Mouse (Mus musculus): ENCODE data around the gene Xrcc1. TPM values are rescaled to one million over a fixed set of nuclear protein-coding genes. Genes with fewer than 3 reads are reported as not detected.

The Xrcc1 gene
- polyA plus RNA-seq, 1 experiment = 22.5 TPM

DNA sequence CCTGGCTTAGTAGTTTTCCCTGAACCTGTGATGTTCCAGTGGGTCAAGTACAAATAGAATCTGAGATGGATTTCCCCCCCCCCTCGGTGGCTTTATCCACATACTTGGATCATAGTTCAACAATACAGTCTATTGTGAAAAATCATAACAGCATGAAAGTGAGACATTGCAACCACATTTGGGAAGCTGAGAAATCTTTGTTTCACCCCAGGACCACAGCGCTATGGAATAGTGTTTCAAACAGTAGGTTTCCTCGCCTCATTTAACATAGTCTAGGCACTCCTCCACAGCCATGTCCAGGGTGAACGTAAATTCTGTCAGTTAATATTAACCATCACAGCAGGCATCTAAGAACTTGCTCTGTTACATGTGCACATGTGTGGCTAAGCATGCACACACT lies 9.0 kb upstream of the Xrcc1 start:
- Histone ChIP-seq H3K4me3 (ENCODE audit: insufficient read depth, low read depth, low read length) (no peak overlapping the region), H3K4me1 (ENCODE audit: control insufficient read depth, insufficient read depth, insufficient read length, low read length) (no peaks in the 10 kb centered on the region), H3K27ac (replicated peaks; ENCODE audit: low read depth, low read length) (no peak overlapping the region)

GRCm38 (mm10) chr7:24537591-24537990 lies 8.5 kb upstream of the Xrcc1 start:
- no peaks in the 10 kb centered on the region for H3K4me1 ChIP-seq (ENCODE audit: control insufficient read depth, insufficient read depth, insufficient read length, low read length)
- no peak overlapping the region for H3K27ac ChIP-seq (replicated peaks; ENCODE audit: low read depth, low read length)
- no peak overlapping the region for H3K4me3 ChIP-seq (ENCODE audit: insufficient read depth, low read depth, low read length)

DNA sequence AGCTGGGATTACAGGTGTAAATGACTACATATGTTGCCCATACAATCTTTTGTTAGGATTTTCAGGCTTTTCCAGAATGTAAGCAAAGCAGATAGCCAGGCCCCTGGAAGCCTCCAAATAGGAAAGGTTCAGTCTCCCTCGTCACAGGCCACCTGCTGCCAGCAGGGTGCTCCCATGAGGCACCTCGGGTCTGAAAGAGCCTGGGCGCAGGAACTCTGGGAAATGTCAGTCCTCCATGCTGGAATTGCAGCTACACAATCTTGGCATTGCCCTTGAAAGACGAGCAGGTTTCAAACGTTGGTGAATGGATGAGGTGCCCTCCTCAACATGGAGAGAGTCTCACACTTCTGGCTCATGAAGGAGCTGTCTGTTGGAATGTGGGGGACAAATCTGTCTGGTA lies 7.9 kb upstream of the Xrcc1 start:
- H3K4me3 ChIP-seq (ENCODE audit: insufficient read depth, low read depth, low read length) = peak overlapping the region; percentile 25; the same call in 1 of the 2 replicates
- H3K27ac ChIP-seq (replicated peaks; ENCODE audit: low read depth, low read length) = no peak overlapping the region
- H3K4me1 ChIP-seq (ENCODE audit: control insufficient read depth, insufficient read depth, insufficient read length, low read length) = no peaks in the 10 kb centered on the region

DNA sequence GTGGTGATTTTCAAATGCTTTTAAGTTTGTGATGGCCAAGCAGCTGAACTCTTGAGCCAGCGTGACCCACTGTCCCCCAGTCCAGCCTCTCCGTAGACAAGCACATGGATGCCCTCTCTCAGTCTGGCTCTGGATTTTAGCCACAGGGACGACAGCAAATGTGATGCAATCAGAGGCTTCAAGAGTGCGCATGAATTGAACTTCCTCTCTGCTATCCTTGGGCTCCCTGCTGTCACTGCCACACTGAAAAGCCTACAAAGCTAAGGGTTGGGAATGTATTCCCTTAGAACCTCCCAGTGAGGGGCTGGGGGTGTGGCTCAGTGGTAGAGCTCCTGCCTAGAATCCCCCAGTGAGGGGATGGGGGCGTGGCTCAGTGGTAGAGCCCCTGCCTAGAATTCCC lies 7.4 kb upstream of the Xrcc1 start:
- Histone ChIP-seq H3K4me1 (ENCODE audit: control insufficient read depth, insufficient read depth, insufficient read length, low read length) (no peaks in the 10 kb centered on the region), H3K4me3 (ENCODE audit: insufficient read depth, low read depth, low read length) (no peak overlapping the region), H3K27ac (replicated peaks; ENCODE audit: low read depth, low read length) (no peak overlapping the region)

DNA sequence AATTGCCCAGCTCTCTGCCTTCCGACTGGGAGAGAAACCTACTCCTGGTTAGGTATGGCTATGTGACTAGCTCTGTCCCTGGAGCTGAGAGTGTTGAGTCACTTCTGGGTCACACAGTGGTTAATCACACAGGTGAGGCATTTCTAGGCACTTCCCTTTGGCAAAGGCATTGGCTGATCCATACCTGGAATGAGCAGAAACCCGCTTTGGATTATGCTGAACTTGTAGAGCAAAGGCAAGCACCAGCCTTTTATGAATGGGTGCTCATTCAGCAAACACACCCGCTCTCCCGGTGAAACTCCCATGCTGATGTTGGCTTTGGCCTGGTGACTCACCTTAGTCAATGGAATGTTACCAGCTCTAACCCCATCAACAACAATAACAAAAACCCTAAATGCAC lies 6.4 kb upstream of the Xrcc1 start:
- Histone ChIP-seq H3K27ac (replicated peaks; ENCODE audit: low read depth, low read length) (no peak overlapping the region), H3K4me1 (ENCODE audit: control insufficient read depth, insufficient read depth, insufficient read length, low read length) (no peaks in the 10 kb centered on the region), H3K4me3 (ENCODE audit: insufficient read depth, low read depth, low read length) (no peak overlapping the region)

DNA sequence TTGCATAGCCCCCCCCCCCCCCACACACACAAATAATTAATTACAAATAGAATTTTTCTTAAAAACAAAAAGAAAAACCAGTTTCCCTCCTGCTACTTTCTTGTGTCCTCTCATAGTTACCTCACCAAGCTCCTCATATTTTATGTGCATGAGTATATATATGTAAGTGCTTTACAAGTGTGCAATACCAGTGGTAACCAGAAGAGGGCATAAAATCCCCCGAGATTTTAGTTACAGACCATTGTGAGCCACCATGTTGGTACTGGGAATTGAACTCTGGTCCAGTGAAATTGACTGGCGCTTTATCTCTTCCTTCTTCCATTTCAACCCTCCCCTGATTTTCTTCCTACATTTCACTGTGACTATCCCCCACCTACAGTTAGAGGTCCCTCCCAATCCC lies 1.6 kb upstream of the Xrcc1 start:
- H3K4me1 ChIP-seq (ENCODE audit: control insufficient read depth, insufficient read depth, insufficient read length, low read length) = no peaks in the 10 kb centered on the region; the same call in 1 of the 2 replicates
- H3K27ac ChIP-seq (replicated peaks; ENCODE audit: low read depth, low read length) = no peak overlapping the region
- no peak overlapping the region for H3K4me3 ChIP-seq (ENCODE audit: insufficient read depth, low read depth, low read length)

DNA sequence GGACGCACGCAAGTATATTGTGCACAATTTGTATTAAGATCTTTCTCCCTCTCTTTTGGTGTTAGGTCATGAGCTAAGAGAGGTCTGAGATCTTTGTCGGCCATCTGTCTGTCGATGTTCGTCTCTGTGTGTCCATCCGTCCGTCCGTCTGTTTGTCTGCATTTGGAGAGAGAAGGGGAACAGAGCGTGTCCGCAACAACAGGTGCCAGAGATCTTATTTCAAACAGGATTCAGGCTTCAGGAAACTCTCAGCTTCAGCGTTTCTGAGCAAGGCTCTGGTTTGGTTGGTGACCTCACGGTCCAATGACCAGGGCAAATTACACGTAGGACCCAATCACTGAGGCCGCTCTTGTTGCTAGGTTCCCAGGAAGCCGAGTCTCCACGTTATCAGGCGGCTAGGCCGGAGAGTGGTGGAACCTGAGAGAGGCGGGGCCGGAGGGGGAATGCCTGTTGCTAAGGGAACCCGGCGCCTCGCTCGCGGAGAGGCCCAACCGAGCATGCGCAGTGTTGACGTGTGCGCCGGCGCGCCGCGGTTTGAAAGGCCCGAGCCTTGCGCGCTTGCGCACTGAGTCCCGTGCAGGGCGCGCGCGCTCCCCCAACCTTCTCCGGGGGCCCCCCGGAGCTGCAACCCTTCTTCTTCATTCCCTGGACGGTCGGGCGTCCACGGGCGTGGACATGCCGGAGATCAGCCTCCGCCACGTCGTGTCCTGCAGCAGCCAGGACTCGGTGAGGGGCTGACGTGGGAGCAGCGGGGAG lies 723 bp downstream of the Xrcc1 start:
- Histone ChIP-seq H3K4me1 (ENCODE audit: control insufficient read depth, insufficient read depth, insufficient read length, low read length) (no peaks in the 10 kb centered on the region; the same call in 1 of the 2 replicates), H3K27ac (replicated peaks; ENCODE audit: low read depth, low read length) (peak overlapping the region; percentile 64), H3K4me3 (ENCODE audit: insufficient read depth, low read depth, low read length) (peak overlapping the region; percentile 81)

- Histone ChIP-seq H3K4me3 (ENCODE audit: insufficient read depth, low read depth, low read length) (peak overlapping the region; percentile 81), H3K27ac (replicated peaks; ENCODE audit: low read depth, low read length) (no peak overlapping the region), H3K4me1 (ENCODE audit: control insufficient read depth, insufficient read depth, insufficient read length, low read length) (peaks cover 3% of the 10 kb centered on the region; the same call in 1 of the 2 replicates)
These were observed 1.5 kb downstream of the Xrcc1 start for GRCm38 (mm10) chr7:24547534-24548036.

GRCm38 (mm10) chr7:24551985-24552759 lies 6.1 kb downstream of the Xrcc1 start:
- Histone ChIP-seq H3K4me1 (ENCODE audit: control insufficient read depth, insufficient read depth, insufficient read length, low read length) (peaks cover 3% of the 10 kb centered on the region; the same call in 1 of the 2 replicates), H3K4me3 (ENCODE audit: insufficient read depth, low read depth, low read length) (no peak overlapping the region), H3K27ac (replicated peaks; ENCODE audit: low read depth, low read length) (no peak overlapping the region)

GRCm38 (mm10) chr7:24555786-24556185 lies 9.7 kb downstream of the Xrcc1 start:
- Histone ChIP-seq H3K4me1 (ENCODE audit: control insufficient read depth, insufficient read depth, insufficient read length, low read length) (peaks cover 3% of the 10 kb centered on the region; the same call in 1 of the 2 replicates), H3K27ac (replicated peaks; ENCODE audit: low read depth, low read length) (no peak overlapping the region), H3K4me3 (ENCODE audit: insufficient read depth, low read depth, low read length) (no peak overlapping the region)

DNA sequence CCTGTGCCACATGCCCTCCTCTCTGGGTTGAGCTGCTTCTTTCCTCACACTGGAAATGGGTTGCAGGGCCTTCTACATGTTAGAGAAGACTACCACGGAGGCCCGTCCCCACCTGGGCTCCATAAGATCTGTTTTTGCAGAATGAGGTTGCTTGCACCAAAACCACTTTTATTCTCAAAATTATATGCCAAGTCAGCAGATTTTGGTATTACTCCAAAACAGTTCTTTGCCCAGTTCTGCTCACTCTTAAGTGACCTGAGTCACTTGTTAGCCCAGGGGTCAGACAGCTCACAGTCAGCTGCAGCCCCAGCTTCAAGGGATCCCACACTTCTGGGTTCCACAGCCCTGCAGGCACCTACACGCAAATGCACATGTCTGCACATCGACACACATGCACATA lies 15.4 kb downstream of the Xrcc1 start:
- Histone ChIP-seq H3K27ac (replicated peaks; ENCODE audit: low read depth, low read length) (no peak overlapping the region), H3K4me1 (ENCODE audit: control insufficient read depth, insufficient read depth, insufficient read length, low read length) (no peaks in the 10 kb centered on the region), H3K4me3 (ENCODE audit: insufficient read depth, low read depth, low read length) (no peak overlapping the region)

GRCm38 (mm10) chr7:24563191-24563836 lies 17.2 kb downstream of the Xrcc1 start:
- Histone ChIP-seq H3K4me3 (ENCODE audit: insufficient read depth, low read depth, low read length) (no peak overlapping the region), H3K27ac (replicated peaks; ENCODE audit: low read depth, low read length) (no peak overlapping the region), H3K4me1 (ENCODE audit: control insufficient read depth, insufficient read depth, insufficient read length, low read length) (no peaks in the 10 kb centered on the region)

GRCm38 (mm10) chr7:24563837-24564206 lies 17.7 kb downstream of the Xrcc1 start:
- H3K4me1 ChIP-seq (ENCODE audit: control insufficient read depth, insufficient read depth, insufficient read length, low read length) = no peaks in the 10 kb centered on the region
- H3K4me3 ChIP-seq (ENCODE audit: insufficient read depth, low read depth, low read length) = no peak overlapping the region
- no peak overlapping the region for H3K27ac ChIP-seq (replicated peaks; ENCODE audit: low read depth, low read length)

DNA sequence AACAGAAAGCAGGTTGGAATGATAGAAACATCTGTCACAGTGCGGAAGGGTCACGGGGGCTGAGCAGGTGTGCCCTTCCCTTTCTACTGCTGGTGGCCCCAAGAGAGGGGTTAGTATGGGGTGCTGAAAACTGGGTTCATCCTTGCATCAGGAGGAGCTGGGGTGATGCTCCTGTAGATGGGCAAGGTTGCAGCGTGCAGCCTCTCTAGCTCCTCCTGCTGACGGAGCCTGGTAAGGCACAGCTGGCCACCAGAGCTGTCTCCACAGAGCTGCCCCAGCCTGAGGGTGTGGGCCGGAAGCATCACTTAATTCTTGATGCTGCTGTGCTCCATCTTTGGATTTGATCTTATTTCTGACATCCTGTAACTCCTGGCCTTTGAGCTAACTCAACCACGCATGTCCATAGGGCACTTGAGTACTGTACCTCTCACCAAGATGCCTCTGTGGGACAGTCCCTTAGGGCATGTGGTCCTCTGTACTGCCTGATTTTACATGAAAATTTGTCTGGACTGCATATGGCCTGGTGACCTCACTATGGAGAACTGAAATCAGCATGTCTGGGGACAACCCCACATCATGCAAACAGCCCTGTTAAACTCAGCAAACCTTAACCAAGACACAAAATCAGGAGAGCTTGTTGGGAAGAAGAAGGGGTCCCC lies 18.6 kb downstream of the Xrcc1 start:
- Histone ChIP-seq H3K4me3 (ENCODE audit: insufficient read depth, low read depth, low read length) (no peak overlapping the region), H3K4me1 (ENCODE audit: control insufficient read depth, insufficient read depth, insufficient read length, low read length) (no peaks in the 10 kb centered on the region), H3K27ac (replicated peaks; ENCODE audit: low read depth, low read length) (no peak overlapping the region)

GRCm38 (mm10) chr7:24565627-24566026 lies 19.5 kb downstream of the Xrcc1 start:
- Histone ChIP-seq H3K4me3 (ENCODE audit: insufficient read depth, low read depth, low read length) (no peak overlapping the region), H3K27ac (replicated peaks; ENCODE audit: low read depth, low read length) (no peak overlapping the region), H3K4me1 (ENCODE audit: control insufficient read depth, insufficient read depth, insufficient read length, low read length) (no peaks in the 10 kb centered on the region)
